Mouse (Mus musculus) ES-E14 (cell line): Measurements from ENCODE around the gene Stpg4.

ENCODE experiments used
- ZC3H11A ChIP-seq: IDR thresholded peaks from 2 replicates; pipeline ENCODE4 v1.6.1; 2012; ENCODE audit warnings: low read depth, mild to moderate bottlenecking, inconsistent platforms, low read length, borderline replicate concordance
- ZNF384 ChIP-seq: IDR thresholded peaks from 2 replicates; pipeline ENCODE4 v1.6.1; 2012; ENCODE audit warnings: low read depth, low read length, inconsistent platforms

DNA sequence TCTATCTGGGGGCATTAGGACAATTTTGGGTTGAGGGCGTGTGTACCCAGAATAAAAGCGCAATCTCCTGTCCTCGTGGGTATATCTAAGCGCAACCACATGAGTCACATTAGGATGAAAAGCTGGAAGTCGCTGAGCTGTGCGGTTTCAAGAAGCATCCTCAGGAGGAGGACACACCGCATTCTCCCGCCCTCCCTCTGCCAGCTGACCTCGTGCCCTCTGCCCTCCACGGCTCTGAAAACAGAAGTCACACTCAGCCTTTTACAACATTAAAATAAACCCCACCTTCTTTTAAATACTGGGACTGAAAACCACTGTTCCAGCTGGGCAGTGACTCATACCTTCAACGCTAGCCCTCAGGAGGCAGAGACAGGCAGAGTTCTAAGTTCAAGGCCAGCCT is 30.5 kb downstream of the Stpg4 start:
- TF ChIP-seq ZNF384: no peak
- no peak for TF ChIP-seq ZC3H11A
